Mouse (Mus musculus): ENCODE data around the gene Metap1.

The Metap1 gene

GRCm38 (mm10) chr3:138489327-138490033 is at the start of gene Metap1:
TSS of gene Metap1 (minus strand) at chr3:138489515.
- peak; percentile 96 for DNase-seq

- no peak for DNase-seq
These were observed 46.7 kb upstream of the Metap1 start for GRCm38 (mm10) chr3:138536031-138536430.

- no peak for DNase-seq
These were observed 43.4 kb upstream of the Metap1 start for GRCm38 (mm10) chr3:138532764-138533163.

- no peak for DNase-seq
These were observed 42.3 kb upstream of the Metap1 start for GRCm38 (mm10) chr3:138531479-138532181.

GRCm38 (mm10) chr3:138530578-138531478 is 41.5 kb upstream of the Metap1 start:
- no peak for DNase-seq

GRCm38 (mm10) chr3:138528265-138528664 is 39.0 kb upstream of the Metap1 start:
- DNase-seq, result no peak

- DNase-seq, result peak; percentile 92
These were observed 38.4 kb upstream of the Metap1 start for GRCm38 (mm10) chr3:138527667-138528231.

GRCm38 (mm10) chr3:138526916-138527666 is 37.8 kb upstream of the Metap1 start:
- peak; percentile 99 for DNase-seq

GRCm38 (mm10) chr3:138526073-138526915 is 37.0 kb upstream of the Metap1 start, which contains the start of gene Eif4e:
TSS of gene Eif4e (plus strand) at chr3:138526179.
- peak; percentile 58 for DNase-seq

GRCm38 (mm10) chr3:138525494-138525893 is 36.2 kb upstream of the Metap1 start:
- DNase-seq, result no peak

- no peak for DNase-seq
These were observed 34.6 kb upstream of the Metap1 start for GRCm38 (mm10) chr3:138523956-138524355.

- DNase-seq, result no peak
These were observed 29.9 kb upstream of the Metap1 start for GRCm38 (mm10) chr3:138519218-138519617.

- no peak for DNase-seq
These were observed 28.6 kb upstream of the Metap1 start for GRCm38 (mm10) chr3:138517881-138518280.

GRCm38 (mm10) chr3:138515656-138516370 is 26.5 kb upstream of the Metap1 start:
- DNase-seq, result peak; percentile 37

GRCm38 (mm10) chr3:138514749-138515148 is 25.4 kb upstream of the Metap1 start:
- no peak for DNase-seq

GRCm38 (mm10) chr3:138513243-138513642 is 23.9 kb upstream of the Metap1 start:
- DNase-seq, result peak; percentile 65

- DNase-seq, result no peak
These were observed 21.2 kb upstream of the Metap1 start for GRCm38 (mm10) chr3:138510471-138510870.

GRCm38 (mm10) chr3:138509581-138509980 is 20.3 kb upstream of the Metap1 start:
- DNase-seq, result no peak

- DNase-seq, result peak; percentile 69
These were observed 17.4 kb upstream of the Metap1 start for GRCm38 (mm10) chr3:138506749-138507148.

- DNase-seq, result no peak
These were observed 14.4 kb upstream of the Metap1 start for GRCm38 (mm10) chr3:138503754-138504153.
